Mouse (Mus musculus): Measurements from ENCODE around the gene Prkacb.

DNA sequence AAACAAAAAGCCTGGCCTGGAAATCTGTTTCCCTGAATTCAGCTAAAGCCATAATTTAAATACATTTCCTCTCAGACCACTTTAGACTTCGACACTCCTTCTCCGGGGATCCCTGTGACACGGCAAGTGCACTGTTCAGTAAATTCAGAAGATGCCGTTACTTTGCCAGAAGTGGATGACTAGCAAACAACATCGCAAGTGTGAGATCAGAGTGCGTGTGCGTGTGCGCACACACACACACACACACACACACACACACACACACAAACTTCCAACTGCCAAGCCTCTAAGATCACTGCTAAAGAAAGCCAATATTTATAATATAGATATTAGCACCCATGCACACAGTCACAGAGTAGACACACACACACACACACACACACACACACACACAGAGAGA, 131.1 kb downstream of the Prkacb start:
- TF ChIP-seq CTCF (IDR thresholded peaks at IDR 0.05; ENCODE audit: low read depth) (no peak), EP300 (IDR thresholded peaks at IDR 0.05; ENCODE audit: low read depth) (no peak)

Measured in liver, embryonic 14.5 days (tissue).